Mouse (Mus musculus): ENCODE measurements around the gene Mical2.
A peak's percentile ranks its signal among the peaks of the same experiment; 100 is the strongest.

The Mical2 gene

GRCm38 (mm10) chr7:112209621-112210020, 16.0 kb upstream of the Mical2 start:
- no peak for DNase-seq

GRCm38 (mm10) chr7:112212921-112213721, 12.5 kb upstream of the Mical2 start:
- DNase-seq = peak; percentile 45 to 65

- DNase-seq = no peak
These were observed 9.8 kb upstream of the Mical2 start for GRCm38 (mm10) chr7:112215871-112216270.

GRCm38 (mm10) chr7:112216720-112217119, 8.9 kb upstream of the Mical2 start:
- peak in 1 of 2 experiments; percentile 21 for DNase-seq

- peak; percentile 74 to 76 for DNase-seq
These were observed 8.4 kb upstream of the Mical2 start for GRCm38 (mm10) chr7:112217208-112217607.

GRCm38 (mm10) chr7:112222733-112223524, 2.7 kb upstream of the Mical2 start:
- no peak for DNase-seq

- no peak for DNase-seq
These were observed 802 bp upstream of the Mical2 start for GRCm38 (mm10) chr7:112224854-112225253.

- peak; percentile 38 to 63 for DNase-seq
These were observed 1.0 kb downstream of the Mical2 start for GRCm38 (mm10) chr7:112226446-112227265.

- DNase-seq = no peak
These were observed 1.6 kb downstream of the Mical2 start for GRCm38 (mm10) chr7:112227266-112227562.

- DNase-seq = no peak
These were observed 3.3 kb downstream of the Mical2 start for GRCm38 (mm10) chr7:112228827-112229498.

- no peak for DNase-seq
These were observed 6.1 kb downstream of the Mical2 start for GRCm38 (mm10) chr7:112231731-112232130.

- DNase-seq = no peak
These were observed 7.8 kb downstream of the Mical2 start for GRCm38 (mm10) chr7:112233345-112234005.

GRCm38 (mm10) chr7:112234410-112234809, 8.8 kb downstream of the Mical2 start:
- no peak for DNase-seq

- no peak for DNase-seq
These were observed 9.8 kb downstream of the Mical2 start for GRCm38 (mm10) chr7:112235493-112235892.

- DNase-seq = no peak
These were observed 11.6 kb downstream of the Mical2 start for GRCm38 (mm10) chr7:112237211-112237610.

GRCm38 (mm10) chr7:112237868-112238267, 12.2 kb downstream of the Mical2 start:
- DNase-seq = peak; percentile 25 to 64

- DNase-seq = no peak
These were observed 13.4 kb downstream of the Mical2 start for GRCm38 (mm10) chr7:112238768-112239728.

GRCm38 (mm10) chr7:112240748-112241147, 15.1 kb downstream of the Mical2 start:
- no peak for DNase-seq

GRCm38 (mm10) chr7:112241211-112241944, 15.7 kb downstream of the Mical2 start:
- DNase-seq = no peak

GRCm38 (mm10) chr7:112241945-112242329, 16.3 kb downstream of the Mical2 start:
- DNase-seq = no peak
